Mouse (Mus musculus) right cerebral cortex, postnatal 14 days (tissue): ENCODE measurements around the gene Fbxl16.
A peak's percentile ranks its signal among the peaks of the same experiment; 100 is the strongest.

Experiments used
- DNase-seq: peaks from one replicate; pipeline ENCODE4 v3.0.0; 2022

Fbxl16 gene

GRCm38 (mm10) chr17:25808789-25809605 lies at the start of gene Fbxl16:
Gene Fbxl16, plus strand, starts transcription at chr17:25809085.
- DNase-seq, result peak; percentile 87

- no peak for DNase-seq
Measured at GRCm38 (mm10) chr17:25760148-25760547, 48.7 kb upstream of the Fbxl16 start.

- DNase-seq, result no peak
Measured at GRCm38 (mm10) chr17:25761561-25761970, 47.3 kb upstream of the Fbxl16 start.

- DNase-seq, result no peak
Measured at GRCm38 (mm10) chr17:25762591-25762990, 46.3 kb upstream of the Fbxl16 start.

- DNase-seq, result no peak
Measured at GRCm38 (mm10) chr17:25765886-25766285, 43.0 kb upstream of the Fbxl16 start.

- no peak for DNase-seq
Measured at GRCm38 (mm10) chr17:25769331-25769730, 39.6 kb upstream of the Fbxl16 start.

GRCm38 (mm10) chr17:25773549-25774120 lies 35.2 kb upstream of the Fbxl16 start, which contains the start of gene Narfl:
Gene Narfl, plus strand, starts transcription at chr17:25773776.
- peak; percentile 98 for DNase-seq

GRCm38 (mm10) chr17:25775318-25776062 lies 33.4 kb upstream of the Fbxl16 start:
- DNase-seq, result no peak

- no peak for DNase-seq
Measured at GRCm38 (mm10) chr17:25777948-25778347, 30.9 kb upstream of the Fbxl16 start.

GRCm38 (mm10) chr17:25781339-25781738 lies 27.5 kb upstream of the Fbxl16 start:
- DNase-seq, result no peak

- no peak for DNase-seq
Measured at GRCm38 (mm10) chr17:25783086-25783485, 25.8 kb upstream of the Fbxl16 start.

GRCm38 (mm10) chr17:25783861-25784574 lies 24.9 kb upstream of the Fbxl16 start:
- no peak for DNase-seq

- DNase-seq, result peak; percentile 99
Measured at GRCm38 (mm10) chr17:25785281-25785745, 23.6 kb upstream of the Fbxl16 start, which contains the start of gene Haghl. Gene Haghl, minus strand, starts transcription at chr17:25785673.

- no peak for DNase-seq
Measured at GRCm38 (mm10) chr17:25786280-25786679, 22.6 kb upstream of the Fbxl16 start, which contains the start of gene Ccdc78. Gene Ccdc78, plus strand, starts transcription at chr17:25786580.

- no peak for DNase-seq
Measured at GRCm38 (mm10) chr17:25786781-25787504, 21.9 kb upstream of the Fbxl16 start.

- DNase-seq, result no peak
Measured at GRCm38 (mm10) chr17:25791320-25791842, 17.5 kb upstream of the Fbxl16 start.

- DNase-seq, result peak; percentile 83
Measured at GRCm38 (mm10) chr17:25791843-25792527, 16.9 kb upstream of the Fbxl16 start.

GRCm38 (mm10) chr17:25792615-25793014 lies 16.3 kb upstream of the Fbxl16 start, which contains the start of gene Fam173a:
Gene Fam173a, minus strand, starts transcription at chr17:25792901.
- peak; percentile 75 for DNase-seq

- no peak for DNase-seq
Measured at GRCm38 (mm10) chr17:25794197-25794596, 14.7 kb upstream of the Fbxl16 start.

GRCm38 (mm10) chr17:25794998-25795397 lies 13.9 kb upstream of the Fbxl16 start:
- no peak for DNase-seq

GRCm38 (mm10) chr17:25795609-25796092 lies 13.2 kb upstream of the Fbxl16 start, which contains the start of gene AC134908.4:
Gene AC134908.4, minus strand, starts transcription at chr17:25795659.
- peak; percentile 42 for DNase-seq
